ENCODE assay signal across 17 mouse cellular contexts in genomic region chr4:49480896-49481295, GRCm38 (mm10). TPM values are rescaled to one million over a fixed set of nuclear protein-coding genes. Genes with fewer than 3 reads are reported as not detected.
DNase-seq lines count a peak whose midpoint lies in the region; ATAC-seq and TF ChIP-seq lines count a peak whose summit lies in the region.
"Had no signal": no experiment of that assay in that cellular context is flagged by ENCODE, and none has a peak within 500 bp of the region (broad histone marks: within the 10 kb centered on the region; RNA-seq: fewer than 3 reads in every experiment).

No protein-coding gene starts in this region.

- no peak for TF ChIP-seq CTCF in stomach, postnatal 0 days (IDR thresholded peaks at IDR 0.05; ENCODE audit: low read depth)

- no peak overlapping the region; the same call in 1 of the 2 replicates for H3K4me2 ChIP-seq in liver, embryonic 11.5 days
- H3K4me2 ChIP-seq in limb, embryonic 15.5 days = peak overlapping the region; percentile 29; the same call in 1 of the 2 replicates
- peak overlapping the region; percentile 45 for H3K4me2 ChIP-seq in stomach, postnatal 0 days (replicated peaks; ENCODE audit: low read depth)

- H3K9me3 ChIP-seq in liver, embryonic 11.5 days (ENCODE audit: control insufficient read depth, low read length) = no peaks in the 10 kb centered on the region
- no peaks in the 10 kb centered on the region for H3K9me3 ChIP-seq in limb, embryonic 15.5 days
- no peaks in the 10 kb centered on the region for H3K9me3 ChIP-seq in stomach, postnatal 0 days (ENCODE audit: control insufficient read depth, low read length)
- H3K9me3 ChIP-seq: forebrain, embryonic 10.5 days; heart, embryonic 12.5 days had no signal

- no peak overlapping the region for H3K27ac ChIP-seq in liver, embryonic 11.5 days (ENCODE audit: low read depth, low read length)
- H3K27ac ChIP-seq in limb, embryonic 15.5 days = no peak overlapping the region
- peak overlapping the region; percentile 69 for H3K27ac ChIP-seq in stomach, postnatal 0 days (replicated peaks)
- H3K27ac ChIP-seq: forebrain, embryonic 10.5 days; macrophage had no signal

- no peak overlapping the region for H3K9ac ChIP-seq in liver, embryonic 11.5 days (ENCODE audit: low read depth, low read length)
- H3K9ac ChIP-seq in limb, embryonic 15.5 days = no peak overlapping the region
- no peak overlapping the region for H3K9ac ChIP-seq in stomach, postnatal 0 days (ENCODE audit: low read length)
- H3K9ac ChIP-seq: heart, embryonic 12.5 days had no signal

- no peak overlapping the region for H3K4me3 ChIP-seq in liver, embryonic 11.5 days (ENCODE audit: low read depth, low read length)
- H3K4me3 ChIP-seq in limb, embryonic 15.5 days = no peak overlapping the region
- 0 out of 2 replicates have a peak overlapping the region, but pooled peaks have one; percentile 27 for H3K4me3 ChIP-seq in stomach, postnatal 0 days (ENCODE audit: low read depth, low read length)
- H3K4me3 ChIP-seq: forebrain, embryonic 10.5 days had no signal

- WGBS in liver, embryonic 11.5 days = 57% methylated on average over 3 of the region's 3 CpGs
- WGBS in limb, embryonic 15.5 days = 48% methylated on average over 3 of the region's 3 CpGs
- WGBS in stomach, postnatal 0 days = 35% methylated on average over 3 of the region's 3 CpGs

- 0 out of 2 replicates have a peak, but pooled peaks cover 2% of the 10 kb centered on the region for H3K4me1 ChIP-seq in liver, embryonic 11.5 days (replicated peaks; ENCODE audit: control insufficient read depth, insufficient read depth, low read length)
- H3K4me1 ChIP-seq in limb, embryonic 15.5 days = peaks cover 8% of the 10 kb centered on the region
- no peaks in the 10 kb centered on the region for H3K4me1 ChIP-seq in stomach, postnatal 0 days (replicated peaks; ENCODE audit: control insufficient read depth, insufficient read depth)

- no peaks in the 10 kb centered on the region for H3K27me3 ChIP-seq in liver, embryonic 11.5 days (replicated peaks; ENCODE audit: control insufficient read depth, insufficient read depth, low read length)
- no peaks in the 10 kb centered on the region for H3K27me3 ChIP-seq in limb, embryonic 15.5 days
- H3K27me3 ChIP-seq in stomach, postnatal 0 days (ENCODE audit: control insufficient read depth, insufficient read depth, low read length) = no peaks in the 10 kb centered on the region
- H3K27me3 ChIP-seq: heart, embryonic 12.5 days had no signal

- H3K36me3 ChIP-seq in liver, embryonic 11.5 days (ENCODE audit: control insufficient read depth, insufficient read depth, low read length) = no peaks in the 10 kb centered on the region
- H3K36me3 ChIP-seq in limb, embryonic 15.5 days = no peaks in the 10 kb centered on the region
- H3K36me3 ChIP-seq in stomach, postnatal 0 days (ENCODE audit: control insufficient read depth, insufficient read depth, low read length) = no peaks in the 10 kb centered on the region
- H3K36me3 ChIP-seq: forebrain, embryonic 10.5 days; heart, embryonic 12.5 days had no signal

- DNase-seq in liver = peak; percentile 28
- no peak for DNase-seq in liver, embryonic 11.5 days (ENCODE audit: low spot score)
- peak; percentile 4 for DNase-seq in embryo, embryonic 9.5 days (ENCODE audit: extremely low spot score)
- peak; percentile 77 for DNase-seq in stomach, postnatal 0 days (ENCODE audit: low spot score)
- DNase-seq in gastrocnemius, postnatal 4 days (ENCODE audit: low spot score in 2 of 2) = no peak
- DNase-seq: adrenal gland, postnatal 14 days; B cell, adult 2 months; cerebellum, adult 9-10 months; layer of hippocampus, adult 9-11 months; spleen, adult 18-20 months had no signal

- TF ChIP-seq EP300 in stomach, postnatal 0 days (optimal IDR thresholded peaks at IDR 0.05) = no peak

- no peak for ATAC-seq in liver, embryonic 11.5 days (replicated peaks; ENCODE audit: low FRiP score)
- no peak for ATAC-seq in limb, embryonic 15.5 days (ENCODE audit: insufficient number of reproducible peaks, low FRiP score, low TSS enrichment, low read depth)
- ATAC-seq in stomach, postnatal 0 days (ENCODE audit: low FRiP score, low TSS enrichment) = peak; percentile 88
- no peak for ATAC-seq in frontal cortex, adult (ENCODE audit: low TSS enrichment)
- ATAC-seq in monocyte, adult 5-6 weeks (replicated peaks; ENCODE audit: insufficient number of reproducible peaks, low FRiP score, low TSS enrichment, poor library complexity, severe bottlenecking) = no peak

RNA-seq across cellular contexts. Expression of gene Acnat1, which starts 7.2 kb away (rescaled TPM):
- not detected in 2 replicates for polyA plus RNA-seq in liver, embryonic 11.5 days (2014; fragmentation: Nextera tagmentation; extraction: Ambion mirVana)
- not detected in 2 replicates for polyA plus RNA-seq in limb, embryonic 15.5 days (2015; fragmentation: Nextera tagmentation; extraction: Ambion mirVana)
- polyA plus RNA-seq in stomach, postnatal 0 days (2015; fragmentation: Nextera tagmentation; extraction: Ambion mirVana) = 1.4 and 2.6 TPM in 2 replicates
- under 1 TPM in 1 of 2 experiments, not detected in 1; 0.29 TPM for total RNA-seq in gastrocnemius, postnatal 4 days (2021)
- not detected in 3 replicates for total RNA-seq in monocyte, adult 5-6 weeks (2017)
- polyA plus RNA-seq: forebrain, embryonic 10.5 days; heart, embryonic 12.5 days; macrophage; neural tube, embryonic 14.5 days had no signal

RNA-seq across cellular contexts. Expression of gene Baat, which starts 25.5 kb away (rescaled TPM):
- polyA plus RNA-seq in liver, embryonic 11.5 days (2014; fragmentation: Nextera tagmentation; extraction: Ambion mirVana) = 0.25 TPM in 1 of 2 replicates, not detected in the other
- 0.12 TPM in 1 of 2 replicates, not detected in the other for polyA plus RNA-seq in limb, embryonic 15.5 days (2015; fragmentation: Nextera tagmentation; extraction: Ambion mirVana)
- polyA plus RNA-seq in stomach, postnatal 0 days (2015; fragmentation: Nextera tagmentation; extraction: Ambion mirVana) = not detected in 2 replicates
- under 1 TPM; 0.25 to 0.31 TPM for total RNA-seq in gastrocnemius, postnatal 4 days (2021)
- total RNA-seq in monocyte, adult 5-6 weeks (2017) = not detected in 3 replicates
- polyA plus RNA-seq: heart, embryonic 12.5 days; macrophage; neural tube, embryonic 14.5 days had no signal

RNA-seq across cellular contexts. Expression of gene Mrpl50, which starts 40.0 kb away (rescaled TPM):
- polyA plus RNA-seq in liver, embryonic 11.5 days (2014; fragmentation: Nextera tagmentation; extraction: Ambion mirVana) = 89.4 and 106 TPM in 2 replicates
- polyA plus RNA-seq in limb, embryonic 15.5 days (2015; fragmentation: Nextera tagmentation; extraction: Ambion mirVana) = 72.3 and 72.5 TPM in 2 replicates
- polyA plus RNA-seq in stomach, postnatal 0 days (2015; fragmentation: Nextera tagmentation; extraction: Ambion mirVana) = 58.5 and 61.0 TPM in 2 replicates
- 10 to 100 TPM; 36.9 to 40.5 TPM for total RNA-seq in gastrocnemius, postnatal 4 days (2021)
- total RNA-seq in monocyte, adult 5-6 weeks (2017) = 14.9 to 18.6 TPM (median 15.7 TPM) in 3 replicates

RNA-seq across cellular contexts. Expression of gene Zfp189, which starts 40.1 kb away (rescaled TPM):
- polyA plus RNA-seq in liver, embryonic 11.5 days (2014; fragmentation: Nextera tagmentation; extraction: Ambion mirVana) = 7.4 and 9.2 TPM in 2 replicates
- 10.1 and 11.2 TPM in 2 replicates for polyA plus RNA-seq in limb, embryonic 15.5 days (2015; fragmentation: Nextera tagmentation; extraction: Ambion mirVana)
- 1.9 and 2.1 TPM in 2 replicates for polyA plus RNA-seq in stomach, postnatal 0 days (2015; fragmentation: Nextera tagmentation; extraction: Ambion mirVana)
- total RNA-seq in gastrocnemius, postnatal 4 days (2021) = 1 to 10 TPM; 4.8 to 5.2 TPM
- total RNA-seq in monocyte, adult 5-6 weeks (2017) = 0.75 to 5.6 TPM (median 3.2 TPM) in 3 replicates

Comparison
In these comparisons a context has a peak if more than half of its experiments do, and no peak if none do; other contexts are left out.
1. DNase-seq: peak in liver (single experiment), embryo, embryonic 9.5 days (single experiment) and stomach, postnatal 0 days (single experiment); none in liver, embryonic 11.5 days (single experiment) and gastrocnemius, postnatal 4 days (0 of 2).